Mouse (Mus musculus) granulocyte monocyte progenitor cell, adult 5-6 weeks (primary cell): Measurements from ENCODE around the gene Oard1. TPM values are rescaled to one million over a fixed set of nuclear protein-coding genes. Genes with fewer than 3 reads are reported as not detected.

ENCODE experiments used
- ATAC-seq: replicated peaks from 2 replicates; pipeline ENCODE4 v1.8.0; 2016; ENCODE audit warnings: mild to moderate bottlenecking, moderate TSS enrichment, inconsistent platforms; ENCODE audit not compliant: poor library complexity, severe bottlenecking
- total RNA-seq, 2 experiments: library from RNA; stranded (forward) in 1 of 2; stranded (reverse) in 1 of 2; fragments of 200-712, 200-1000 nt in 1 of 2; fragments of >200 nt in 1 of 2; fragmentation: Nextera tagmentation in 1 of 2; gene quantifications; 2 replicates each; pipeline ENCODE4 v1.2.3; 2014 to 2017

Oard1 gene
- total RNA-seq (2014; fragmentation: Nextera tagmentation) (52.6 and 59.4 TPM in 2 replicates), total RNA-seq (2017) (52.9 and 58.7 TPM in 2 replicates)

DNA sequence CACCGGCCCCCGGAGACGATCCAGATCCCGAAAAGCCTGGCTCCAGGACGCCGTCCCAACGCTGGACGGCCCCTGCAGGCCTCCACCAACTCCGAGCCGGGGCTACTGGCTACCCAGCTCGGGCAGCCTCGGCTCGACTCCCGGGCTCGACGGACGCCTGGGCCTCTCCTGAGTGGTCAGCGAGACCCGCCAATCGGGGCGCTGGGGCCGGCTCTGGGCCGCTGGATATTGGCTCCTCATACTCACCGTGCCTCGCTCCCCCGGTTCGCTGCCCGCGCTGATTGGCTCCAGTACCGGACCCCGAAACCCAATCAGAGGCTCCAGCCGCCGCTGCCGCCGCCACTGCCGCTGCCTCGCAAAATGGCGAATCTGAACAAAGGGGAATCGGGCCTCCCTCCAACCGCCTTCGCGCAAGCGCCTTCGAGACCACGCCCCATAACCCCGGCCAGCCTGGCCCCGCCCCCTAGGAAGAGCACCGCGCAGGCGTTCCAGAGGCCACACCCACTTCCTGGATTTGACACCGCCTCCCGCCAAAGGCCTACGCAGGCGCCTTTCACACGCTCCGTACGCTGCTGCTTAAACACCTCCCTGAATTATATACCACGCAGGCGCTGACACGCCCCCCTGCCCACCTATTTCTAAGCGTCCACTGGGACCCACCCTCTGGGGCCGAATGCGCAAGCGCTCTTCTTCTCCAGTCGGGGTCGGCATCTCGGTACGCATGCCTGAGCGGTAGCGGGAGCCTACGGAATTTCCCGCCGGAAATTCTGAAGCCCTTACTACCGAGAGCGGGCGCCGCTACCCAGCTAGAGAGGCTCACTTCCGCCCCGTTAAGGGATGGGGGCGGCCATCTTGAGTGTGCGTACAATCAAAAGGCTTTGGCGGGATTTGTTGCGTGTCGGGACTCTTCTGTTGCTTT lies at the start of gene Oard1, which contains the start of gene Nfya:
Gene Oard1, plus strand, starts transcription at position 635 of the 919 bp plus-strand sequence.
Gene Nfya, minus strand, starts transcription at position 527 of the 919 bp plus-strand sequence.
- peak; percentile 70 for ATAC-seq

GRCm38 (mm10) chr17:48360462-48360861 lies 49.4 kb upstream of the Oard1 start:
- no peak for ATAC-seq

- no peak for ATAC-seq
Observed at GRCm38 (mm10) chr17:48362346-48362745, 47.5 kb upstream of the Oard1 start.

DNA sequence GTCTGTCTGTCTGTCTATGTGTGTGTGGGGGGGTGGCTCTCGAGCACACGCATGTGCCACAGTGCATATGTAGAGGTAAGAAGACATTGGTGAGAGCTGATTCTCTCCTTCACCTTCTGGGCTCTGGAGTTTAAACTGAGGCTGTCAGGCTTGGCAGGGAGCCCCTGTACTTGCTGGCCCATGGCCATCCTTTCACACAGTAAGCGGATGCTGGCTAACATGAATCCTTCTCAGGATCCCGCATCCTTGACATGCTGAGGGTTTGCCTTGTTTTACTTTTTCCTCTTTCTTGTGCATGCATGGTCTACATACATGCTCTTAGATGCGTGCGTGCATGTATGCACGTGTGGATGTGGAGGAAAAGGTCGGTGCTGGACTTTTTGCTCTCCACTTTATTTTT lies 46.8 kb upstream of the Oard1 start:
- no peak for ATAC-seq

DNA sequence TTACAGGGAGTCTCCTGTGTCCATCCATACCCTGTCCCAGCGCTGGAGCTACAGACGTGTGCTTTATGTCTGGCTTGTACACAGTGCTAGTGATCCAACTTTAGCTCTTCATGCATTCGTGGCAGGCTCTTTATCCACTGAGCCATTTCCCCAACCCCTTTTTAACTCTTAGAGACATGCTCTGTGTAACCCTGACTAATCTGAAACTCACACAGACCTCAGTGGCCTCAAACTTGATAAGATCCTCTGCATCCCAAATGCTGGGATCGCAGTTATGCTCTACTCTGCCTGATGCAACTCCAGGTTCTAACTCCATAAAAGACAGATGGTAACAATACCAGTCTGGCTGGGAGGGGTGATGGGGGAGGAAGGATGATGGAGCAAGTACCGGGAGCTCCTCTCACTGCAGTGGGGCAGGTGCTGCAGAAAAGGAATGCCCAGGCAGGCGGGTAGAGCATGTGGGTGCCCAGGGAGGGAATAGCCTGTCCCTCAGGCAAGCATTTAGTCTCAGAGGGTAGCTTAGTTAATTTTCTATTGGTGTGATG lies 46.3 kb upstream of the Oard1 start:
- ATAC-seq = no peak

DNA sequence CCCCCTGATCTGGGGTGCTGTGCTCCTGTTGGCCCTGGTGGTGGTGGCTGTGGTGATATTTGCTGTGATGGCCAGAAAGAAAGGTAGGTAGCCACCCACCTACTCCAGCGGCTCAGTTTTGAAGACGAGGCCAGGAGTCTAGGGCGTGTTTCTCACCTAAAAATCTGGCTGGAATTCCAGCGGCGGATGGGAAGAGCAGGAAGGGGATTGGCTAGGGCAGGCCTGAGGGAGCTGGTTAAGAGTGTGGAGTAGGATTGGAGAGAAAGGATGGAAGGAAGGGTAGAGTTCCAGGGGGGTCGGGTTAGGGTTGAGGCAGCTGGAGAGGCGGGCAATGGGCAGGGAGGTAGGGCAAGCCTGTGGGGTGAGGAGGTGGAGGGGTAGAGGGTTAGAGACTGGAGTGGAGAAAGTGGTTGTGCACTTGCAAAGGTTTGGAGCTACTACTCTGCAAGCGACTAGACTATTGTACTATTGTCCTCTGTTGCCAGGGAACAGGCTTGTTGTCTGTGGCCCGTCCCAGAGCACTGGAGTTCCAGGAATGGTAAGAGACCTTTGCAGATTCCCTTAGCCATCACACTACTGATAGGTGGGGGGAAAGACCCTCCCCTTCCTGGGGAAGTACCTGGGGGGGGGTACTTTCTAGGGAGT lies 44.2 kb upstream of the Oard1 start:
- ATAC-seq = no peak

DNA sequence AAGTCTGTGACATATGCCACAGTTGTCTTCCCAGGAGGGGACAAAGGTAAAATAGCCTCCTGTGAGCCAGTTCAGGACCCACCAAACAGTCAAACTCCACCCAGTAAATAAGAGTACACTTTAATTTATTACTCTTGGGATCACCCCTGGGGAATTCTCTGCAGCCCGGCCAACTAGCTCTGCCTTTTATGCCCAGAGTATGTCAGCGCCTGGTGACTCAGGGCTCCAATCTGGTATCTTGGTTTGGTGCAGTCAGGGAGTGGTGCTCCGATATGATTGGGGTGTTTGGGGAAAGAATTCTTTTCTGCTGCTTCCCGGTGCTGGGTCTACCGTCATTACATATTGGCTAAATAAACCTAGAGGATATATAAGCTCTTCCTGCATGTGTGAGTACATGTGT lies 43.0 kb upstream of the Oard1 start:
- ATAC-seq = no peak

- no peak for ATAC-seq
Observed at GRCm38 (mm10) chr17:48371621-48372020, 38.2 kb upstream of the Oard1 start.

- no peak for ATAC-seq
Observed at GRCm38 (mm10) chr17:48372987-48373386, 36.8 kb upstream of the Oard1 start.

- ATAC-seq = no peak
Observed at GRCm38 (mm10) chr17:48376102-48376501, 33.7 kb upstream of the Oard1 start.

DNA sequence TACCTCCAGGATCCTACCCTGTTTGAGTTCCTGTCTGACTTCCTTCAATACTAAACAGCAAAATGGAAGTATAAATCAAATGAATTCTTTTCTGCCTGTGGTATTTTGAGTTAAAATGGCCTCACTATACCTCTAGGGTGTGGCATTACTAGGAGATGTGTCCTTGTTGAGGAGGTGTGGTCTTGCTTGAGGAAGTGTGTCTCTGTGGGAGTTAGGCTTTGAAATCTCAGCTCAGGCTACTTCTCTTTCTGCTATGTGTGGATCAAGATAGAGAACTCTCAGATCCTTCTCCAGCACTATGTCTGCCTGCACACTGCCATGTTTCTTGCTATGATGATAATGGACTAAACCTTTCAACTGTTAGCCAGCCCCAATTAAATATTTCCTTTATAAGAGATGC lies 30.8 kb upstream of the Oard1 start:
- ATAC-seq = peak; percentile 84

DNA sequence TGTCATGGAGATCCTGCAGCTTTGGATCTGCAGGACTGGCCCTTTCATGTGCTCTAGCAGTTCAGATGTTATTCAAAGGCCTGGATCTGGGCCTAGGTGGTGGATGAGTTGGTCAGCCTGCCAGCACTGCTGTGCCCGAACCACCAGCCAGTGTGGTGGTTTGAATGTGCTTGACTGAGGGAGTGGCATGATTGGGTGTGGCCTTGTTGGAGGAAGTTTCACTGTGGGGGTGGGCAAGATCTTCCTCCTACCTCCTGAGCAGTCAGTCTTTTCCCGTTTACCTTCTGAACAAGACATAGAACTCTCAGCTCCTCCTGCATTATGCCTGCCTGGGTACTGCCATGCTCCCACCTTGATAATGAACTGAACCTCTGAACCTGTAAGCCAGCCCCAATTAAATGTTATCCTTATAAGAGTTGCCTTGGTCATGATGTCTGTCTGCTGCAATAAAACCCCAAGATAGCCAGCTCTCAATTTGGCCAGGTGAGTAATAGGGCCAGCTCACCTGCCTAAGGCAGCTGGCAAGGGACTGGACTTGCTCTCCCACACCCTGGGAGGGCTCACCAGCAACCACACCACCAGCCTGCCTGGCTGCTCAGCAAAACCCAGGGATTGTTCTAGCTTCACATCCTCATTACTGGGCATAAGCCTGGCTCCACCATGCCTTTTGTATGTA lies 23.9 kb upstream of the Oard1 start:
- ATAC-seq = peak; percentile 27; the same call in 1 of the 2 replicates

- no peak for ATAC-seq
Observed at GRCm38 (mm10) chr17:48388666-48389065, 21.1 kb upstream of the Oard1 start.

- no peak for ATAC-seq
Observed at GRCm38 (mm10) chr17:48389442-48389841, 20.4 kb upstream of the Oard1 start.

DNA sequence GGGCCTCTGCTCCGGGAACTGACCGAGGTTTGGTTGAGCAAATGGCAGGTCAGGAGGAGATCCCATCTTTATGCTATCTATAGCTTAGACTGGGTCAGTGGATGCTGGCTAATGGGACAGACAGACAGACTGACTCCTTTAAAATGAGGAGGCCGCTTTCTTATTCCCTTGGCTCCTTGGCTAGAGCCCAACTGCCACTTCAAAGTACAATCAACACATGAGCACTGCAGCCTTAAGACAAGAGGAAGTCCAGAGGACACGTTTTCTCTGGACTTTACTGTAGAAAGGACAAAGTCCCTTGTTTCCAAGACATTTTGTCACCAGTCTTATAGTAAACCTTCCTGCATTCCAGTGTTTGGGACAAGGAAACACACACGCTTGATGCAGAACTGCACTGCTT lies 18.4 kb upstream of the Oard1 start:
- ATAC-seq = no peak

- ATAC-seq = no peak
Observed at GRCm38 (mm10) chr17:48392616-48393015, 17.2 kb upstream of the Oard1 start.

- ATAC-seq = no peak
Observed at GRCm38 (mm10) chr17:48401710-48402109, 8.1 kb upstream of the Oard1 start.

GRCm38 (mm10) chr17:48402751-48403150 lies 7.1 kb upstream of the Oard1 start:
- no peak for ATAC-seq

DNA sequence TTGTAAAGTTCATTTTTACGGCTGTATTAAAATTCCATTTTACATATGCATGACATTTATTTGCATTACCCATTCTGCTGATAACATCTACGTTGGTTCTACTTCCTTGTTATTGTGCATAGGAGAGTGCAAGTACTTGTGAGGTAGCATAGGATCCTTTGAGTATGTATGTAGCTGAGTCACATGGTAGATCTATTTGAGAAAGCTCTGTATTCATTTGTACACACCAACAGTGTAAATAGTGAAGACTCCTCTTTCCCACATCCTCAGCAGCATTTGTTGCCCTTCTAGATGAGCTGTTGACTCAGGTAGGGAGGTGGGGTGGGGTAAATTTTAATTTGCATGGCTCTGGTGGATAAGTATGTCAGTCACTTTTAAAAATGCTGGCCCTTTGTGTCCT lies 6.0 kb upstream of the Oard1 start:
- ATAC-seq = no peak

DNA sequence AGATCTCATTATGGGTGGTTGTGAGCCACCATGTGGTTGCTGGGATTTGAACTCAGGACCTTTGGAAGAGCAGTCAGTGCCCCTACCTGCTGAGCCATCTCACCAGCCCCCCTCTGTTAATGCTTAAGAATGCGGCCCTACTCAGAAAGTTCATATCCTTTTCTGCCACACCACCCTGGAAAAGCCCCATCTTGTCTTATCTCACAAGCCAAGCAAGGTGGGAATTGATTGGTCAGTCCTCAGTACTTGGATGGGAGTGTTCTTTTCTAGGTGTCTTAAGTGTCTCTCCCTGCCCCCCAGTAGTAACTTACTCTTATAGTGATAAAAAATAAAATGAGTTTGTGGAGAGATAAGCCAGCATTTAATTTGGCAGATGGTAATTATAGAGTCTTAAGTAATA lies 5.1 kb upstream of the Oard1 start:
- ATAC-seq = no peak

DNA sequence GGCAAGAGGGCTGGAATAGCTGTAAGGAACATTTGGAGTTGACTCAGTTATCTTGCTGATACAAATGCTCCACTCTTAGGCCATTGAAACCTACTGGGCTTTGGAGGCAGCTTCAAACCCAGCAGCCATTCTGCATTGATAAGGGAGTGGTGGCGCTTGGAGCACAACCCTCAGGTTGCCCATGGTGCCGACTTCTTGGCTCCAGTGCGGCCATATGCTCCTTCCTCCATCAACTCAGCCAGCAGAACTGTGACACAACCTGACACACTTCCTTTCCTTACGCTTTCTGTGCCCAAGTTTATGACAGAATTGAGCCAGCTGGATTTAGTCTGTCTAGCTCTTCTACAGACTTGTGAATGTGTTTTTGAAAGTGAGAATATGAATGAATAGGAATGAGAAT lies 2.7 kb upstream of the Oard1 start:
- ATAC-seq = no peak
